Mouse (Mus musculus) lung, embryonic 16.5 days (tissue): ENCODE measurements around the gene Olfr1512. TPM values are rescaled to one million over a fixed set of nuclear protein-coding genes. Genes with fewer than 3 reads are reported as not detected.

ENCODE experiments used
- ATAC-seq: fragments of 200-750 bp; cut with Nextera tagmentation; 2 replicates; pipeline ENCODE4 v1.8.0; 2017; ENCODE audit warnings: low read depth, mild to moderate bottlenecking, moderate library complexity
- H3K27ac ChIP-seq: fragments of 300-500 bp; sonication (generic); 2 replicates; pipeline ENCODE4 v1.5.1; 2014; ENCODE audit warnings: mild to moderate bottlenecking, control low read depth, low read length
- H3K27me3 ChIP-seq: fragments of 300-500 bp; sonication (generic); 2 replicates; pipeline ENCODE4 v1.6.1; 2014; ENCODE audit warnings: low read depth, low read length, mixed read lengths; ENCODE audit not compliant: control insufficient read depth, insufficient read depth
- H3K36me3 ChIP-seq: fragments of 300-500 bp; sonication (generic); 2 replicates; pipeline ENCODE4 v1.6.1; 2014; ENCODE audit warnings: low read length; ENCODE audit not compliant: control insufficient read depth, insufficient read depth
- H3K4me1 ChIP-seq: fragments of 300-500 bp; sonication (generic); replicated peaks from 2 replicates; pipeline ENCODE4 v1.6.1; 2014; ENCODE audit warnings: low read length, mixed read lengths; ENCODE audit not compliant: control insufficient read depth, insufficient read depth
- H3K4me2 ChIP-seq: fragments of 300-500 bp; sonication (generic); 2 replicates; pipeline ENCODE4 v1.6.1; 2014; ENCODE audit warnings: low read depth, low read length, control low read depth
- H3K4me3 ChIP-seq: fragments of 300-500 bp; sonication (generic); 2 replicates; pipeline ENCODE4 v1.5.1; 2014; ENCODE audit warnings: mild to moderate bottlenecking, low read length, control low read depth
- H3K9ac ChIP-seq: fragments of 300-500 bp; sonication (generic); 2 replicates; pipeline ENCODE4 v1.6.1; 2014; ENCODE audit warnings: low read length, control low read depth
- H3K9me3 ChIP-seq: fragments of 300-500 bp; sonication (generic); 2 replicates; pipeline ENCODE4 v1.6.1; 2016; ENCODE audit warnings: low read length; ENCODE audit not compliant: control insufficient read depth
- WGBS: fragments of 180-500 bp; shearing (Covaris S2); extraction: QIAGEN DNeasy Blood & Tissue Kit; methylation state at CpG from one replicate; pipeline ENCODE4 v1.1.7; 2014; 5-methylcytosine and 5-hydroxymethylcytosine counted together
- polyA plus RNA-seq: library from polyadenylated mRNA; unstranded; fragments of >200 nt; fragmentation: Nextera tagmentation; extraction: Ambion mirVana; gene quantifications from 2 replicates; pipeline ENCODE4 v1.2.1, GENCODE M21; 2015

Gene Olfr1512
- polyA plus RNA-seq, 1 experiment from 2014 or later = not detected

- H3K4me2 ChIP-seq = peak overlapping the region; percentile 31; the same call in 1 of the 2 replicates
- H3K36me3 ChIP-seq = no peaks in the 10 kb centered on the region
- H3K27me3 ChIP-seq = no peaks in the 10 kb centered on the region
- WGBS = 25% methylated on average over 21 of the region's 21 CpGs
- H3K9ac ChIP-seq = no peak overlapping the region
- ATAC-seq = peak; percentile 80
- H3K9me3 ChIP-seq = no peaks in the 10 kb centered on the region
- H3K27ac ChIP-seq = no peak overlapping the region
- peak overlapping the region; percentile 7; the same call in 1 of the 2 replicates for H3K4me3 ChIP-seq
- H3K4me1 ChIP-seq = no peaks in the 10 kb centered on the region
These were observed 40.0 kb downstream of the Olfr1512 start for GRCm38 (mm10) chr14:52338751-52339511.

- ATAC-seq = no peak
- Histone ChIP-seq H3K9me3 (no peaks in the 10 kb centered on the region), H3K27ac (no peak overlapping the region), H3K4me3 (no peak overlapping the region), H3K36me3 (no peaks in the 10 kb centered on the region), H3K4me2 (no peak overlapping the region), H3K9ac (no peak overlapping the region), H3K4me1 (peaks cover 7% of the 10 kb centered on the region), H3K27me3 (peaks cover 34% of the 10 kb centered on the region)
- 65% methylated on average over 3 of the region's 3 CpGs for WGBS
These were observed 46.8 kb downstream of the Olfr1512 start for GRCm38 (mm10) chr14:52332171-52332570.

DNA sequence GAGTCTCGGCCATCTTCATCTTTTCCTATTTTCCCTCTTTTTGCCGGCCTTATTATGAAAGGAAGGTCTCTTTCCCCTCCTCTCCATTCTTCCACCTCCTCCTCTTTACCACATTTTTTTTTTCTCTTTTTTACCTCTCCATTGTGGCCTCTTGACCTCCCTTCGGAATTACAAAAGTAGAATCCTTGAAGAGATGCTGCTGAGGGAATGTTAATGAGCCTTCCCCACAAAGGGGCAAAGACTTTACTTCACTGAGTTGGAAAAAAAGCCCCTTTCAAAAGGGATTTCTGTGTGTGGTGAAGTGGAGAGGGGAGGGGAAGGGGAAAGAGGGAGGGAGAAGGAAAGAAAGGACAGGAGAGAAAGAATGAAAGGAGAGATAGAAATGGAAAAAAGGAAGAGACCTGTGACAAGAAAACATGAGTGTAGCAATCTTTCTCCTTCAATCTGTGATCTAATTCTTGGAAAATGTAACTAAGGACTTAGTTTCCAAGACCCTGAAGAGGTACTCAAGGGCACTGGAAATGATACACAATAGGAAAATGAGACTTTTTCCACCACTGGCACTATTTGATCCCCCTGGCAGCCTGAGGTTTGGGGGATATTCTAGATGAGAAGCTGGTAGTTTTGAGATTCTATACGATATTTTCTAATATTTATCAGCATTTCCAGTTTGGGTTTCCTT is 47.8 kb downstream of the Olfr1512 start:
- no peaks in the 10 kb centered on the region for H3K9me3 ChIP-seq
- H3K27me3 ChIP-seq = peaks cover 40% of the 10 kb centered on the region
- no peak for ATAC-seq
- H3K36me3 ChIP-seq = no peaks in the 10 kb centered on the region
- H3K4me2 ChIP-seq = no peak overlapping the region
- peaks cover 7% of the 10 kb centered on the region for H3K4me1 ChIP-seq
- no peak overlapping the region for H3K9ac ChIP-seq
- H3K27ac ChIP-seq = no peak overlapping the region
- 30% methylated on average over 4 of the region's 4 CpGs for WGBS
- H3K4me3 ChIP-seq = no peak overlapping the region

- Histone ChIP-seq H3K9me3 (no peaks in the 10 kb centered on the region), H3K27me3 (peaks cover 42% of the 10 kb centered on the region), H3K36me3 (no peaks in the 10 kb centered on the region), H3K4me1 (peaks cover 7% of the 10 kb centered on the region), H3K9ac (peak within 1 kb of the TSS; percentile 17), H3K4me3 (peak within 1 kb of the TSS; percentile 45), H3K4me2 (peak within 1 kb of the TSS; percentile 74), H3K27ac (no peak within 1 kb of the TSS)
- 2% methylated on average over 25 of the region's 26 CpGs for WGBS
- no peak; the same call in 1 of the 2 replicates for ATAC-seq
These were observed 50.8 kb downstream of the Olfr1512 start, which contains the start of gene Sall2 for GRCm38 (mm10) chr14:52327910-52328812. Gene Sall2, minus strand, starts transcription at chr14:52328762.

DNA sequence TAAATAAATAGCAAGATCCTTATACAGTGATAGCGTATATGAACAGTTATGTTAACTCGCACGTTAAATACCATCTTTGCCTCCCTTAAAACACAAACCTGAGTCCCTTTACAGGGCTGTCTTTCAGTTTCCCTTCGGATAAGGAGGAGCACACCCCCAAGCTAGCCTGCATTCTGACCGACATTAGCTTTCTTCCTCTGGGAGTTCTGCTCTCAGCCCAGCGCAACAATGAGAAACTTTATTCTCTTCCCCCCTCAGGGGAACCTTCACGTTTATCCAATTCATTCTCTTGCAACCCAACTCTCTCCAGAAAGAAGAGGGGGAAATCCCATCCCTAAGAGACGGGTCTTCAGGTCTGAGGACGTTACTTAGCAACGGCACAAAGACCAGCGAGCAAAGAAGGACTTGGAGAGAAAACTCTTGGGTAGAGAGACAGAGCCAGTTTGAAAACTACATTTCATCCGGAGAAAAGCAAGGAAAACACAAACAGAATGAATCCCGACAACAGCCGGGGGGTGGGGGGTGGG is 51.5 kb downstream of the Olfr1512 start:
- Histone ChIP-seq H3K4me1 (peaks cover 7% of the 10 kb centered on the region), H3K9ac (peak overlapping the region; percentile 17), H3K27me3 (peaks cover 42% of the 10 kb centered on the region), H3K4me2 (peak overlapping the region; percentile 74), H3K9me3 (no peaks in the 10 kb centered on the region), H3K4me3 (peak overlapping the region; percentile 45), H3K36me3 (no peaks in the 10 kb centered on the region), H3K27ac (no peak overlapping the region)
- ATAC-seq = no peak
- 3% methylated on average over 14 of the region's 14 CpGs for WGBS

DNA sequence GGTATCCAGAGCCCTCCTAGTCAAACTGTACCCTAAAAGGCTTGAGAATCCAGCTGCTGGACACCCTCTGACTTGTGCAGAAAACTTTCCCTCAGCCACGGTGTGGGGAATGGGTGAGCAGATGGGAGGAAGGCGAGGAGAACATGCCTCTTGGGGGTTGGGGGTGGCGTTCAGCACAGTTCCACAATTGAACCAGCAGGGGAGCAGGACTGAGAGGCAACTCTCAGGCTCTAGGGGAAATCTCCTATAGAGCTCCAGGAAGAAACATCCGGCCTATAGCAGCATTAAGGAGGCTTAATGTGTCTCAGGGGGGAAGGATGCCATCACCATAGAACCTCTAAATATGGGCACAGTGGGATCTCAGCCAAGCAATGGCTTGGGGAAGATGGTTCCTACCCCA is 53.1 kb downstream of the Olfr1512 start:
- ATAC-seq = no peak
- H3K27ac ChIP-seq = no peak overlapping the region
- 19% methylated on average over 4 of the region's 4 CpGs for WGBS
- no peak overlapping the region for H3K9ac ChIP-seq
- H3K4me3 ChIP-seq = no peak overlapping the region
- H3K9me3 ChIP-seq = no peaks in the 10 kb centered on the region
- no peak overlapping the region for H3K4me2 ChIP-seq
- peaks cover 7% of the 10 kb centered on the region for H3K4me1 ChIP-seq
- H3K36me3 ChIP-seq = no peaks in the 10 kb centered on the region
- H3K27me3 ChIP-seq = peaks cover 33% of the 10 kb centered on the region

Other genes with a start within 250 kb of the Olfr1512 start
- 51.8 and 55.8 TPM in 2 replicates for gene Supt16, start 181.8 kb downstream of the Olfr1512 start, polyA plus RNA-seq
- 32.6 and 33.8 TPM in 2 replicates for gene Chd8, start 121.4 kb downstream of the Olfr1512 start, polyA plus RNA-seq
- gene Tox4, start 100.0 kb downstream of the Olfr1512 start, polyA plus RNA-seq = 37.7 and 43.4 TPM in 2 replicates
- gene Rab2b, start 99.6 kb downstream of the Olfr1512 start, polyA plus RNA-seq = 17.9 and 18.6 TPM in 2 replicates
- 42.3 and 46.1 TPM in 2 replicates for gene Mettl3, start 74.0 kb downstream of the Olfr1512 start, polyA plus RNA-seq
- 14.0 and 16.7 TPM in 2 replicates for gene Sall2, start 50.4 kb downstream of the Olfr1512 start, polyA plus RNA-seq
- not detected in 2 replicates for gene Olfr1513, start 22.8 kb downstream of the Olfr1512 start, polyA plus RNA-seq
- gene Olfr1511, start 18.2 kb upstream of the Olfr1512 start, polyA plus RNA-seq = not detected in 2 replicates
- gene Olfr1510, start 35.2 kb upstream of the Olfr1512 start, polyA plus RNA-seq = not detected in 2 replicates
- not detected in 2 replicates for gene Olfr1509, start 63.8 kb upstream of the Olfr1512 start, polyA plus RNA-seq
- gene Olfr1508, start 88.3 kb upstream of the Olfr1512 start, polyA plus RNA-seq = not detected in 2 replicates
- gene Olfr1507, start 116.6 kb upstream of the Olfr1512 start, polyA plus RNA-seq = not detected in 2 replicates